Mouse (Mus musculus) small intestine, adult 2 months (tissue): ENCODE measurements around the gene Ttc34.

Experiments
- CTCF ChIP-seq: fragments of 200-500 bp; IDR thresholded peaks from 2 replicates; pipeline ENCODE4 v1.5.1; 2012; ENCODE audit warnings: low read depth, mild to moderate bottlenecking, control low read depth, inconsistent platforms, low read length, moderate library complexity, mixed read lengths; ENCODE audit not compliant: insufficient replicate concordance, insufficient read length; ENCODE audit errors: extremely low read depth
- POLR2A ChIP-seq: fragments of 200-500 bp; IDR thresholded peaks from 2 replicates; pipeline ENCODE4 v1.6.1; 2012; ENCODE audit warnings: low read depth, mild to moderate bottlenecking, control low read depth, inconsistent platforms, low read length, moderate library complexity

- TF ChIP-seq CTCF = no peak
- no peak for TF ChIP-seq POLR2A
Measured at GRCm38 (mm10) chr4:154839406-154839805, 2.1 kb downstream of the Ttc34 start.
